ENCODE assay signal across 22 mouse cellular contexts in the genomic region with DNA sequence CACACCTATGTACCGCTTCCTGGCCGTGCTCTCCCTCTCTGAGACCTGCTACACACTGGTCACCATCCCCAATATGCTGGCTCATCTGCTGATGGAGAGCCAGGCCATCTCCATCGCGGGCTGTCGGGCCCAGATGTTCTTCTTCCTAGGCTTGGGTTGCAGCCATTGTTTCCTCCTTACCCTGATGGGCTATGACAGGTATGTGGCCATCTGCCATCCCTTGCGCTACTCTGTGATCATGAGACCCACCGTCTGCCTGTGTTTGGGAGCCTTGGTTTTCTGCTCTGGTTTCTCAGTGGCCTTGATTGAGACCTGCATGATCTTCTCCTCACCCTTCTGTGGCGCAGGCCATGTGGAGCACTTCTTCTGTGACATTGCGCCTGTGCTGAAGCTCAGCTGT. TPM values are rescaled to one million over a fixed set of nuclear protein-coding genes. Genes with fewer than 3 reads are reported as not detected.
A peak's percentile ranks its signal among the peaks of the same experiment; 100 is the strongest.
DNase-seq lines count a peak whose midpoint lies in the region; ATAC-seq and TF ChIP-seq lines count a peak whose summit lies in the region.
"Had no signal": no experiment of that assay in that cellular context is flagged by ENCODE, and none has a peak within 500 bp of the region (broad histone marks: within the 10 kb centered on the region; RNA-seq: fewer than 3 reads in every experiment).

No protein-coding gene starts in this region.

- H3K4me2 ChIP-seq in heart, embryonic 11.5 days: no peak overlapping the region
- no peak overlapping the region for H3K4me2 ChIP-seq in midbrain, postnatal 0 days (ENCODE audit: low read depth, low read length, poor library complexity, severe bottlenecking)
- H3K4me2 ChIP-seq in midbrain, embryonic 16.5 days (ENCODE audit: low read length): no peak overlapping the region
- H3K4me2 ChIP-seq: heart, embryonic 15.5 days; midbrain, embryonic 15.5 days; stomach, embryonic 15.5 days had no signal

- peak; percentile 3 to 5 for DNase-seq in heart, adult 18-20 months
- DNase-seq in kidney, postnatal 10 days: peak; percentile 16
- no peak for DNase-seq in kidney, adult 18-20 months
- DNase-seq in midbrain, postnatal 0 days (ENCODE audit: low spot score): peak; percentile 4
- DNase-seq in ovary, adult 18-20 months (ENCODE audit: low spot score): no peak
- DNase-seq: kidney, adult 11 months; retina, postnatal 1 day had no signal

- no peak for TF ChIP-seq CTCF in midbrain, postnatal 0 days (IDR thresholded peaks at IDR 0.05)

- H3K27ac ChIP-seq in heart, embryonic 11.5 days (ENCODE audit: low read depth, low read length): no peak overlapping the region
- no peak overlapping the region for H3K27ac ChIP-seq in midbrain, postnatal 0 days (ENCODE audit: low read depth, low read length)
- no peak overlapping the region for H3K27ac ChIP-seq in midbrain, embryonic 16.5 days (ENCODE audit: low read length)
- H3K27ac ChIP-seq: heart, embryonic 15.5 days; kidney, postnatal 0 days; limb, embryonic 10.5 days; midbrain, embryonic 15.5 days; stomach, embryonic 15.5 days had no signal

- H3K36me3 ChIP-seq in heart, embryonic 11.5 days (ENCODE audit: control insufficient read depth, insufficient read depth, low read length): no peaks in the 10 kb centered on the region
- no peaks in the 10 kb centered on the region for H3K36me3 ChIP-seq in midbrain, postnatal 0 days (ENCODE audit: insufficient read depth, low read length)
- H3K36me3 ChIP-seq in midbrain, embryonic 16.5 days (ENCODE audit: control insufficient read depth, insufficient read depth, low read length): no peaks in the 10 kb centered on the region
- H3K36me3 ChIP-seq: heart, embryonic 15.5 days; limb, embryonic 10.5 days; midbrain, embryonic 15.5 days; stomach, embryonic 15.5 days had no signal

- H3K4me1 ChIP-seq in heart, embryonic 11.5 days (ENCODE audit: control insufficient read depth, insufficient read depth, low read length): no peaks in the 10 kb centered on the region
- H3K4me1 ChIP-seq in midbrain, postnatal 0 days (ENCODE audit: insufficient read depth, low read length): no peaks in the 10 kb centered on the region
- H3K4me1 ChIP-seq in midbrain, embryonic 16.5 days (ENCODE audit: control insufficient read depth, insufficient read depth, low read length): no peaks in the 10 kb centered on the region
- H3K4me1 ChIP-seq: heart, embryonic 15.5 days; limb, embryonic 10.5 days; midbrain, embryonic 15.5 days; stomach, embryonic 15.5 days had no signal

- no peak overlapping the region for H3K9ac ChIP-seq in heart, embryonic 11.5 days (ENCODE audit: low read depth, low read length)
- H3K9ac ChIP-seq in midbrain, postnatal 0 days (replicated peaks; ENCODE audit: low read length, poor library complexity, severe bottlenecking): no peak overlapping the region
- no peak overlapping the region for H3K9ac ChIP-seq in midbrain, embryonic 16.5 days (ENCODE audit: low read depth, low read length)
- H3K9ac ChIP-seq: heart, embryonic 15.5 days; liver, postnatal 0 days; midbrain, embryonic 15.5 days; stomach, embryonic 15.5 days had no signal

- H3K27me3 ChIP-seq in heart, embryonic 11.5 days (ENCODE audit: control insufficient read depth, insufficient read depth, low read length): no peaks in the 10 kb centered on the region
- H3K27me3 ChIP-seq in midbrain, postnatal 0 days (ENCODE audit: insufficient read depth, low read length): no peaks in the 10 kb centered on the region
- H3K27me3 ChIP-seq in midbrain, embryonic 16.5 days (ENCODE audit: control insufficient read depth, insufficient read depth, low read depth, low read length): no peaks in the 10 kb centered on the region
- H3K27me3 ChIP-seq: heart, embryonic 15.5 days; midbrain, embryonic 15.5 days; stomach, embryonic 15.5 days had no signal

- no peak for ATAC-seq in heart, embryonic 11.5 days (replicated peaks; ENCODE audit: insufficient number of reproducible peaks, low FRiP score, low TSS enrichment)
- no peak for ATAC-seq in midbrain, postnatal 0 days (ENCODE audit: low FRiP score)
- no peak for ATAC-seq in midbrain, embryonic 16.5 days
- ATAC-seq: liver, postnatal 0 days; midbrain, embryonic 15.5 days had no signal

- H3K9me3 ChIP-seq in heart, embryonic 11.5 days (replicated peaks; ENCODE audit: control insufficient read depth, low read length): no peaks in the 10 kb centered on the region
- no peaks in the 10 kb centered on the region for H3K9me3 ChIP-seq in midbrain, postnatal 0 days (ENCODE audit: low read length)
- H3K9me3 ChIP-seq in midbrain, embryonic 16.5 days (replicated peaks; ENCODE audit: control insufficient read depth, low read length, poor library complexity, severe bottlenecking): no peaks in the 10 kb centered on the region
- H3K9me3 ChIP-seq: heart, embryonic 15.5 days; limb, embryonic 10.5 days; midbrain, embryonic 15.5 days; stomach, embryonic 15.5 days had no signal

- H3K4me3 ChIP-seq in heart, embryonic 11.5 days (ENCODE audit: low read depth, low read length): no peak overlapping the region
- no peak overlapping the region for H3K4me3 ChIP-seq in midbrain, postnatal 0 days (ENCODE audit: low read depth, low read length)
- H3K4me3 ChIP-seq in midbrain, embryonic 16.5 days (ENCODE audit: low read depth, low read length): no peak overlapping the region
- H3K4me3 ChIP-seq: heart, embryonic 15.5 days; limb, embryonic 10.5 days; midbrain, embryonic 15.5 days; stomach, embryonic 15.5 days had no signal

- WGBS in heart, embryonic 11.5 days (ENCODE audit: insufficient replicate concordance): 72% methylated on average over 9 of the region's 9 CpGs
- WGBS in midbrain, postnatal 0 days: 89% methylated on average over 9 of the region's 9 CpGs
- 88% methylated on average over 9 of the region's 9 CpGs for WGBS in midbrain, embryonic 16.5 days

RNA-seq across cellular contexts. Expression of a gene that starts 2.6 kb away (rescaled TPM):
- not detected for total RNA-seq in heart, adult 18-20 months (2021)
- not detected in 2 replicates for polyA plus RNA-seq in heart, embryonic 11.5 days (2014; fragmentation: Nextera tagmentation; extraction: Ambion mirVana)
- total RNA-seq in midbrain, postnatal 0 days (2014; rRNA removed): not detected in 2 replicates
- not detected in 2 replicates for polyA plus RNA-seq in midbrain, postnatal 0 days (2015; fragmentation: Nextera tagmentation; extraction: Ambion mirVana)
- not detected in 2 replicates for polyA plus RNA-seq in midbrain, embryonic 16.5 days (2015; fragmentation: Nextera tagmentation; extraction: Ambion mirVana)
- total RNA-seq: gastrocnemius, adult 18-20 months; gastrocnemius, postnatal 4 days; left cerebral cortex, adult 18-20 months; liver, adult 2 months had no signal
- polyA plus RNA-seq: embryonic facial prominence, embryonic 14.5 days; heart, embryonic 15.5 days; kidney, postnatal 0 days; limb, embryonic 10.5 days; liver, adult 2 months; midbrain, embryonic 15.5 days; stomach, embryonic 15.5 days; thymus, postnatal 0 days; urinary bladder, adult 2 months had no signal

RNA-seq across cellular contexts. Expression of a gene that starts 54.4 kb away (rescaled TPM):
- 10 to 100 TPM; 31.6 to 40.5 TPM for total RNA-seq in heart, adult 18-20 months (2021)
- 29.8 and 38.0 TPM in 2 replicates for polyA plus RNA-seq in heart, embryonic 11.5 days (2014; fragmentation: Nextera tagmentation; extraction: Ambion mirVana)
- 50.1 and 68.2 TPM in 2 replicates for total RNA-seq in midbrain, postnatal 0 days (2014; rRNA removed)
- polyA plus RNA-seq in midbrain, postnatal 0 days (2015; fragmentation: Nextera tagmentation; extraction: Ambion mirVana): 82.1 and 92.3 TPM in 2 replicates
- 66.1 and 81.4 TPM in 2 replicates for polyA plus RNA-seq in midbrain, embryonic 16.5 days (2015; fragmentation: Nextera tagmentation; extraction: Ambion mirVana)

RNA-seq across cellular contexts. Expression of a gene that starts 55.0 kb away (rescaled TPM):
- 10 to 100 TPM; 11.5 to 12.0 TPM for total RNA-seq in heart, adult 18-20 months (2021)
- 4.2 and 4.3 TPM in 2 replicates for polyA plus RNA-seq in heart, embryonic 11.5 days (2014; fragmentation: Nextera tagmentation; extraction: Ambion mirVana)
- 73.9 and 74.7 TPM in 2 replicates for total RNA-seq in midbrain, postnatal 0 days (2014; rRNA removed)
- polyA plus RNA-seq in midbrain, postnatal 0 days (2015; fragmentation: Nextera tagmentation; extraction: Ambion mirVana): 52.6 and 59.3 TPM in 2 replicates
- 47.4 and 58.8 TPM in 2 replicates for polyA plus RNA-seq in midbrain, embryonic 16.5 days (2015; fragmentation: Nextera tagmentation; extraction: Ambion mirVana)

Comparison
In these comparisons a context has a peak if more than half of its experiments do, and no peak if none do; other contexts are left out.
1. DNase-seq: peak in heart, adult 18-20 months (2 of 2), kidney, postnatal 10 days (single experiment) and midbrain, postnatal 0 days (single experiment); none in kidney, adult 18-20 months (single experiment) and ovary, adult 18-20 months (single experiment).